Mouse (Mus musculus) kidney, adult 2 months (tissue): ENCODE measurements around the gene Ralgps1. TPM values are rescaled to one million over a fixed set of nuclear protein-coding genes. Genes with fewer than 3 reads are reported as not detected.

Experiments
- DNase-seq: peaks from one replicate; pipeline ENCODE4 v3.0.0; 2021
- H3K27ac ChIP-seq: fragments of 200-500 bp; 2 replicates; pipeline ENCODE4 v1.5.1; 2012; ENCODE audit warnings: low read depth, low read length, control low read depth, inconsistent platforms; ENCODE audit not compliant: insufficient read depth
- H3K27me3 ChIP-seq: fragments of 200-500 bp; replicated peaks from 2 replicates; pipeline ENCODE4 v1.6.1; 2012; ENCODE audit warnings: mild to moderate bottlenecking, moderate library complexity, low read length, inconsistent platforms; ENCODE audit not compliant: control insufficient read depth, insufficient read depth
- H3K36me3 ChIP-seq: fragments of 200-500 bp; 2 replicates; pipeline ENCODE4 v1.6.1; 2012; ENCODE audit warnings: mild to moderate bottlenecking, moderate library complexity, low read length, inconsistent platforms; ENCODE audit not compliant: control insufficient read depth, insufficient read depth
- H3K4me1 ChIP-seq: fragments of 200-500 bp; 2 replicates; pipeline ENCODE4 v1.6.1; 2011; ENCODE audit warnings: low read length; ENCODE audit not compliant: control insufficient read depth, insufficient read depth
- H3K4me3 ChIP-seq: fragments of 200-500 bp; 2 replicates; pipeline ENCODE4 v1.5.1; 2011; ENCODE audit warnings: mild to moderate bottlenecking, low read depth, low read length, control low read depth; ENCODE audit not compliant: insufficient read depth
- CTCF ChIP-seq: fragments of 200-500 bp; conservative IDR thresholded peaks from 2 replicates; pipeline ENCODE4 v1.5.1; 2011; ENCODE audit warnings: low read depth, mild to moderate bottlenecking, control low read depth, low read length, moderate library complexity, mixed read lengths; ENCODE audit not compliant: insufficient read depth, insufficient read length
- POLR2A ChIP-seq: fragments of 200-500 bp; IDR thresholded peaks from one replicate; pipeline ENCODE4 v1.6.1; 2011; ENCODE audit warnings: low read depth, low read length, control low read depth
- WGBS: fragments of 180-500 bp; shearing (Covaris S2); methylation state at CpG from one replicate; pipeline ENCODE4 v1.1.7; 2018; 5-methylcytosine and 5-hydroxymethylcytosine counted together
- polyA plus RNA-seq: library from polyadenylated mRNA; depleted of rRNA; stranded (reverse); fragments of >200 nt; gene quantifications from 2 replicates; pipeline ENCODE4 v1.2.3, GENCODE M21; 2012

Ralgps1 gene
- polyA plus RNA-seq, 1 experiment, result 4.9 TPM

DNA sequence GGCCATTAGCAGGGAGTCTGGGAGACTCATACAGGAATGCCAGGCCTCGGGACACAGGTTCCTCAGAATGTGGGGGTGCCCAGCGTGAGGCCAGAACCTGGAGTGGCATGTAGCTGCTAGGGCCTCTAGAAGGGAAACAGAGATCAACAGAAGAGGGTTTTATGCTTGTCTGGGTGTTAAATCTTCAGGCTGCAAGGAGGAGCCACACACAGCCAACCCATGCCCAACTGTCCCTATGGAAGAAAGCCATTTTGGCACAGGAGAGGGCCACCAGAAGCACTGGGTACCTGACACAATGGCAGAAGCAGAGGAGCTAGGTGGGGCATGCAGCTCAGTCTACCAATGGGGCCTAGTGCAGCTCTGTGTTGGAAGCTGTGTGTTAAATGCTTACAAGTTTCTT, 21.7 kb downstream of the Ralgps1 start:
- Histone ChIP-seq H3K36me3 (no peaks in the 10 kb centered on the region), H3K27me3 (no peaks in the 10 kb centered on the region), H3K27ac (no peak overlapping the region), H3K4me3 (no peak overlapping the region), H3K4me1 (peaks cover 11% of the 10 kb centered on the region; the same call in 1 of the 2 replicates)
- 36% methylated on average over 2 of the region's 2 CpGs for WGBS
- no peak for DNase-seq
- no peak for TF ChIP-seq CTCF
- no peak for TF ChIP-seq POLR2A

DNA sequence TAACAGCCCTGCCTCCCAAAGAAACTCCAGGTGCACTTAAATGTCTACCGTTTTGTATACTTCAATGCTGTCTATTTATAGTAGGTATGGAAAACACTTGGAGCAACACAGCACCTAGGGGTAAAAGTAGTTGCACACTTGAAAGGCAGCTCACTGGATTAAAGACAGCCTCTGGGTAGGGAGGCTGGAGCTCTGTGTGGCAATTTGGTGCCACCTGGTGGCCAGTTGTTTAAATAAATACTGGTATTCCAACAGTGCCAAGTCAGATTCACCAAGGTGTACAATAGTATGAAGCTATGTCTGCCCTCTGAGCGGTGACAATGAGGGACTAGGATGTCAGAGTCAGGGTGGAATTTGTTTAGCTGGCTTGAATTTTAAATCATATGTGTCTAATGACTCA, 22.2 kb downstream of the Ralgps1 start:
- no peaks in the 10 kb centered on the region for H3K36me3 ChIP-seq
- TF ChIP-seq POLR2A (no peak), CTCF (peak; percentile 86)
- H3K4me3 ChIP-seq, result no peak overlapping the region
- 16% methylated on average over 2 of the region's 2 CpGs for WGBS
- H3K4me1 ChIP-seq, result peaks cover 9% of the 10 kb centered on the region; the same call in 1 of the 2 replicates
- H3K27ac ChIP-seq, result no peak overlapping the region
- peak; percentile 88 for DNase-seq
- H3K27me3 ChIP-seq, result no peaks in the 10 kb centered on the region

DNA sequence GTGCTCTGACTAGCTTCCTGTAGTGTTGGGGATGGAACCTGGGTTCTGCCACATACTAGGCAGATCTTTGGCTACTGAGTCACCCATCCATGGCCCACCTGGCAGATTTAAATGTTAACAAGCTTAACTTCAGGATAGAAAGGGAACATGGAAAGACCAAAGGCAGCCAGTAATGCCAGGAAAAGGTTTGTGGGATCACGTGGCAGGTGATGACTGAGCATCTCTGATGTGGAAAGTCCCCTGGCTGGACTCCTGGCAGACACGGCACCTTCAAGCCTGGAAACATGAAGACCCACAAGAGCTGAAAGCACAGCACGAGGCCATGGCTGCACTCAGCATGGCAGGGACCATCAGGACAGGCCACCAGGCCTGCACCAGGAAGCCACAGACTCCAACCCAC, 23.0 kb downstream of the Ralgps1 start:
- Histone ChIP-seq H3K36me3 (no peaks in the 10 kb centered on the region), H3K27ac (no peak overlapping the region), H3K27me3 (no peaks in the 10 kb centered on the region), H3K4me3 (no peak overlapping the region), H3K4me1 (0 out of 2 replicates have a peak, but pooled peaks cover 2% of the 10 kb centered on the region)
- DNase-seq, result peak; percentile 18
- no peak for TF ChIP-seq POLR2A
- no peak for TF ChIP-seq CTCF
- 60% methylated on average over 3 of the region's 3 CpGs for WGBS

DNA sequence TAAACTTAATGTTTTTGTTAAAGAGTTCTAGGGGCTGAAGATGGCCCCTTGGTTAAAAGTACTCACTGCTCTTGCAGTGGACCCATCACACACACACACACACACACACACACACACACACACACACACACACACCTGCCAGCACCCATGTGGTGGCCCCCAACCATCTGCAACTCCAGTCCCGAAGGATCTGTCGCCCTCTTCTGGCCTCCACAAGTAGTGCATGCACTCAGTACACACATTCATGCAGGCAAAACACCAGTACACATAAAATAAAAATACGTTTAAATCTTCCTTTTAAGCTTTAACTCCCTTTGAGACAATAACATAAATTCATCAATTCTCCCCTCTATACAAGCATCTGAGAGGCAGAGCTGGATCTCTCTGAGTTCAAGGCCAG, 23.7 kb downstream of the Ralgps1 start:
- Histone ChIP-seq H3K27me3 (no peaks in the 10 kb centered on the region), H3K36me3 (no peaks in the 10 kb centered on the region), H3K27ac (no peak overlapping the region), H3K4me1 (no peaks in the 10 kb centered on the region), H3K4me3 (no peak overlapping the region)
- WGBS, result 32% methylated on average over 3 of the region's 3 CpGs
- TF ChIP-seq POLR2A (no peak), CTCF (peak; percentile 73)
- peak; percentile 55 for DNase-seq

DNA sequence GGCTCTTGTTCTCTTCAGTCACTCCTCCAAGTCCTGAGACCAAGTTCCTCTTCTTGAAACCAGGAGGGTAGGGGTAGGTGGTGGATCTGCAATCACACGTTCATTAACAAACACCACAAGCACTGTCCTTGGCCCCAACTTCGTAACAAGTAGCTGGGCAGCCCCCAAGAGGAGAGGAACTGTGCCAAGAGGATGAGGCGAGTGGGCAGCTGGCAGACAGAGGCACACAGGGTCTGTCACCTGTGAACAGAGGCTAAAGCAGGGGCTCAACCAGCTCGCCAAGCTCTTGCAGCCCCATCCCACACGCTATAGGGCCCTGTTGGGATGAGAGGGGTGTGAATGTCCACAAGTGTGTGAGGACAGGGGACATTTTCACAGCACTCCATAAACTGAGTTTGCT, 24.5 kb downstream of the Ralgps1 start:
- Histone ChIP-seq H3K27ac (no peak overlapping the region), H3K27me3 (no peaks in the 10 kb centered on the region), H3K4me3 (no peak overlapping the region), H3K4me1 (no peaks in the 10 kb centered on the region), H3K36me3 (no peaks in the 10 kb centered on the region)
- TF ChIP-seq POLR2A (no peak), CTCF (no peak)
- no peak for DNase-seq
- WGBS, result 85% methylated on average over 5 of the region's 5 CpGs

DNA sequence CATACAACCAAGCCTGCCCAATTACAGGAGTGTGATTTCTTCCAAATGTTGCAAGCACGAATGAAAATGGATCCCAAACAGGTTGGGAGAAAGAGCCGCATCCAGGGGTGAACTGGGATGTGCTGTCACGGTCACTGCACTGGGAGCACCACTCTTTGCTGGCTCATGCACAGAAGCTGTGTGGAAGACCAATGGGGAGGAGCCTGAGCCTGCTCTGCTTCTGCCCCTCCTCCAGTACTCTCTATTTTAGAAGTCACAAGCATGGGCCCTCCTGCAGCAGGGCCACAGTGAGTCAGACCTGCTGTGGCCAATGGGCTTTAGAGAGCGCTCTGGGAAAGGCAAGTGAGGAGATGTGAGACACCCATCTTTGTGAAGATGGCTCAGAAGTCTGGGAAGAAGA, 25.3 kb downstream of the Ralgps1 start:
- WGBS, result 68% methylated on average over 4 of the region's 4 CpGs
- Histone ChIP-seq H3K4me3 (no peak overlapping the region), H3K27me3 (no peaks in the 10 kb centered on the region), H3K4me1 (no peaks in the 10 kb centered on the region), H3K36me3 (no peaks in the 10 kb centered on the region), H3K27ac (no peak overlapping the region)
- DNase-seq, result no peak
- no peak for TF ChIP-seq CTCF
- TF ChIP-seq POLR2A, result no peak

DNA sequence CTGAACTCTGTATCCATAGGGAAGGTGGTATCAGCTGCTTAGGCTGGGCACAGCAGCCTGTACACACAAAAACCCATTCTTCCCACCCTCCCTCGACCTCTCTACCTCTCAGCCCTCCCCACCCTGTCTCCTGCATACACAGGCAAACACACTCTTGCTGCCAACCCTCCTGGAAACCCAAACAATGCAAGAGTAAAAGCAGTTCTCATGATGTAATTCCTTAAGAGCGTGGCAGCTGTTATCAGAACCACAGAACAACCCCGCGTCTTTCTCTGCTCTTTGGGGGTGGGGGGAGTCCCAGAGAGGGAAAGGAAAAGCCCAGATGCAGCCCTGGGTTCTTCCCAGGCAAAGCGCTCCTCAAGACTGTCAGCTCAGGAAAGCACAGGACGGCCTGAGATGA, 25.8 kb downstream of the Ralgps1 start:
- Histone ChIP-seq H3K4me3 (no peak overlapping the region), H3K27me3 (no peaks in the 10 kb centered on the region), H3K27ac (no peak overlapping the region), H3K36me3 (no peaks in the 10 kb centered on the region), H3K4me1 (no peaks in the 10 kb centered on the region)
- 71% methylated on average over 6 of the region's 6 CpGs for WGBS
- no peak for DNase-seq
- TF ChIP-seq POLR2A (no peak), CTCF (no peak)

DNA sequence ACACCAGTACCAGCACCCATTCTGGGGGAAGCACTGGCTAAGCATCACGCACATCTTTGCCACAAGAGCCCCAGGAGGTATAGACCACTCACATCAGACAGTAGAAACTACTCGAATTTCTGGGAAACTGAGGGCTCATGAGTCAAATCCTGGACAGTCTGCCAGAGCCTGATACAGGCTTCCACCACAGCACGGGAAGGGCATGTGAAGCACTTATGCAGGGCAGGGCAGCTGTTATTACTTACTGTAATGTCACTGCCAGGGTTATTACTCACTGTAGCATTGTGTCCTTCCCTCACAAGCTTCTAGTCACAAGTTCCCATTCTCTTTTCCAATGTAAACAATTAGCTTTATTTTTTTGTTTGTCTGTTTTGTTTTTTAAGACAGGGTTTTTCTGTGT, 27.9 kb downstream of the Ralgps1 start:
- no peaks in the 10 kb centered on the region for H3K4me1 ChIP-seq
- no peak overlapping the region for H3K27ac ChIP-seq
- no peak for DNase-seq
- no peak for TF ChIP-seq CTCF
- TF ChIP-seq POLR2A, result no peak
- WGBS, result 77% methylated on average over 3 of the region's 3 CpGs
- no peak overlapping the region for H3K4me3 ChIP-seq
- H3K27me3 ChIP-seq, result no peaks in the 10 kb centered on the region
- H3K36me3 ChIP-seq, result no peaks in the 10 kb centered on the region
